Mouse (Mus musculus): Measurements from ENCODE around the gene Sptbn1.

DNA sequence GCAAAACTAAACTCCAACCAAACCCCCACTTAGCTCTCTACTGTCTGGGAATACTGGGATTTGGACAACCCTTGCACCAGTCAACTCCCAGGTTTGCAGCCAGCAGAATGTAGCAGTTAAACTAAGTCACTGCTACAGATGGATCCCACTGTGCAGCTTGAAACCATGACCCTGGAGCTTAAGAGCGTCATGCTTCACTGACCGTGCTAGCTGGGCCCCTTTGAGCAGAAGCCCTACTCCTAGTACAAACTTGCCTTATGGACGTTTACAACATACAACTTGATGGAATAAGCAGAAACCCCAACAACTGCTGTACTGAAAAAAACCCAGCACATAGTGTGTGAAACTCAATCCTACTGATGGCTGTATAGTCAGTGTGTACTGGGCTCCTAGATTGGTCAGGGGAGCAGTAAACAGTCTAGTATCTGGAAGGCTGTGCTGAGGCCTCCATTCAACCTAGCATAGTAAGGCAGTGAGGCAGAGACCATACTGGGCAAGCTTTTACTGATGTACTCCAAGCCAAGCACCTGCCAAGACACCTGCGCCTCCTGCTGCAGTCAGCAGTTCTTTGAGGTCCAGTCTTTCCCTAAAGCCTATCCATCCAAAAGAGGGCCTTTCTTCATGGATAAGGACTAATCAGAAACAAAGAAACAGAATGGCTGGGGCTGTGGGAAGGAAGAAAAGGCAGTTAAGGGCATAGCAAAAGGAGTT is 108.3 kb downstream of the Sptbn1 start:
- TF ChIP-seq CTCF (IDR thresholded peaks at IDR 0.05) (no peak), EP300 (IDR thresholded peaks at IDR 0.05) (no peak)
